Mouse (Mus musculus) hindbrain, embryonic 15.5 days (tissue): ENCODE results near the gene Prm1. TPM values are rescaled to one million over a fixed set of nuclear protein-coding genes. Genes with fewer than 3 reads are reported as not detected.

ENCODE experiments used
- ATAC-seq: fragments of 200-750 bp; cut with Nextera tagmentation; 2 replicates; pipeline ENCODE4 v1.8.0; 2017; ENCODE audit warnings: low read depth, moderate number of reproducible peaks, moderate TSS enrichment; ENCODE audit not compliant: low FRiP score
- H3K27ac ChIP-seq: fragments of 300-500 bp; sonication (generic); replicated peaks from 2 replicates; pipeline ENCODE4 v1.5.1; 2015; ENCODE audit warnings: mild to moderate bottlenecking, inconsistent platforms
- H3K27me3 ChIP-seq: fragments of 300-500 bp; sonication (generic); 2 replicates; pipeline ENCODE4 v1.6.1; 2015; ENCODE audit warnings: control low read depth, inconsistent platforms
- H3K36me3 ChIP-seq: fragments of 300-500 bp; sonication (generic); 2 replicates; pipeline ENCODE4 v1.6.1; 2015; ENCODE audit warnings: control low read depth, inconsistent platforms
- H3K4me1 ChIP-seq: fragments of 300-500 bp; sonication (generic); replicated peaks from 2 replicates; pipeline ENCODE4 v1.6.1; 2015; ENCODE audit warnings: control low read depth, inconsistent platforms
- H3K4me2 ChIP-seq: fragments of 300-500 bp; sonication (generic); 2 replicates; pipeline ENCODE4 v1.6.1; 2015; ENCODE audit warnings: moderate library complexity, mild to moderate bottlenecking, inconsistent platforms
- H3K4me3 ChIP-seq: fragments of 300-500 bp; sonication (generic); 2 replicates; pipeline ENCODE4 v1.5.1; 2015; ENCODE audit warnings: mild to moderate bottlenecking, inconsistent platforms
- H3K9ac ChIP-seq: fragments of 300-500 bp; sonication (generic); 2 replicates; pipeline ENCODE4 v1.6.1; 2015; ENCODE audit warnings: inconsistent platforms
- H3K9me3 ChIP-seq: fragments of 300-500 bp; sonication (generic); 2 replicates; pipeline ENCODE4 v1.6.1; 2016; ENCODE audit warnings: control low read depth, inconsistent platforms
- WGBS: fragments of 180-500 bp; shearing (Covaris S2); methylation state at CpG from one replicate; pipeline ENCODE4 v1.1.7; 2015; 5-methylcytosine and 5-hydroxymethylcytosine counted together
- polyA plus RNA-seq: library from polyadenylated mRNA; unstranded; fragments of >200 nt; fragmentation: Nextera tagmentation; extraction: Ambion mirVana; gene quantifications from 2 replicates; pipeline ENCODE4 v1.2.1, GENCODE M21; 2015

Gene Prm1
- polyA plus RNA-seq, 1 experiment from 2014 or later = 0.36 TPM

GRCm38 (mm10) chr16:10756168-10756567, 49.5 kb downstream of the Prm1 start:
- no peaks in the 10 kb centered on the region for H3K27me3 ChIP-seq
- no peaks in the 10 kb centered on the region for H3K36me3 ChIP-seq
- no peak overlapping the region for H3K27ac ChIP-seq
- no peak for ATAC-seq
- no peaks in the 10 kb centered on the region for H3K9me3 ChIP-seq
- H3K9ac ChIP-seq = no peak overlapping the region
- H3K4me1 ChIP-seq = no peaks in the 10 kb centered on the region
- 73% methylated on average over 5 of the region's 6 CpGs for WGBS
- H3K4me2 ChIP-seq = no peak overlapping the region
- H3K4me3 ChIP-seq = no peak overlapping the region

GRCm38 (mm10) chr16:10754521-10755296, 50.9 kb downstream of the Prm1 start:
- 79% methylated on average over 3 of the region's 3 CpGs for WGBS
- Histone ChIP-seq H3K4me2 (no peak overlapping the region), H3K4me3 (no peak overlapping the region), H3K9ac (no peak overlapping the region), H3K4me1 (0 out of 2 replicates have a peak, but pooled peaks cover 3% of the 10 kb centered on the region), H3K36me3 (no peaks in the 10 kb centered on the region), H3K27ac (no peak overlapping the region), H3K9me3 (no peaks in the 10 kb centered on the region), H3K27me3 (no peaks in the 10 kb centered on the region)
- no peak for ATAC-seq

GRCm38 (mm10) chr16:10749824-10750223, 55.8 kb downstream of the Prm1 start:
- H3K4me1 ChIP-seq = peaks cover 8% of the 10 kb centered on the region; the same call in 1 of the 2 replicates
- WGBS = 53% methylated on average over 7 of the region's 7 CpGs
- no peak overlapping the region for H3K27ac ChIP-seq
- H3K9ac ChIP-seq = no peak overlapping the region
- ATAC-seq = no peak
- H3K4me2 ChIP-seq = no peak overlapping the region
- no peaks in the 10 kb centered on the region for H3K9me3 ChIP-seq
- H3K36me3 ChIP-seq = no peaks in the 10 kb centered on the region
- H3K4me3 ChIP-seq = no peak overlapping the region
- no peaks in the 10 kb centered on the region for H3K27me3 ChIP-seq

- Histone ChIP-seq H3K4me1 (peaks cover 8% of the 10 kb centered on the region; the same call in 1 of the 2 replicates), H3K9me3 (no peaks in the 10 kb centered on the region), H3K9ac (no peak overlapping the region), H3K27ac (no peak overlapping the region), H3K36me3 (no peaks in the 10 kb centered on the region), H3K4me3 (no peak overlapping the region), H3K4me2 (no peak overlapping the region), H3K27me3 (no peaks in the 10 kb centered on the region)
- 73% methylated on average over 7 of the region's 7 CpGs for WGBS
- no peak for ATAC-seq
These were observed 56.4 kb downstream of the Prm1 start for GRCm38 (mm10) chr16:10749226-10749625.

Other genes starting within 250 kb of the Prm1 start
- gene Socs1, start 20.3 kb downstream of the Prm1 start, polyA plus RNA-seq = 5.0 and 5.4 TPM in 2 replicates
- not detected in 2 replicates for gene Tnp2, start 17.2 kb downstream of the Prm1 start, polyA plus RNA-seq
- not detected in 2 replicates for gene Prm3, start 14.9 kb downstream of the Prm1 start, polyA plus RNA-seq
- gene Prm2, start 9.7 kb downstream of the Prm1 start, polyA plus RNA-seq = not detected in 2 replicates
- not detected in 2 replicates for gene Gm11172, start 7.1 kb upstream of the Prm1 start, polyA plus RNA-seq
- 0.74 and 0.81 TPM in 2 replicates for gene Rmi2, start 29.2 kb upstream of the Prm1 start, polyA plus RNA-seq